Mouse (Mus musculus): ENCODE data around the gene Lcn2.

DNA sequence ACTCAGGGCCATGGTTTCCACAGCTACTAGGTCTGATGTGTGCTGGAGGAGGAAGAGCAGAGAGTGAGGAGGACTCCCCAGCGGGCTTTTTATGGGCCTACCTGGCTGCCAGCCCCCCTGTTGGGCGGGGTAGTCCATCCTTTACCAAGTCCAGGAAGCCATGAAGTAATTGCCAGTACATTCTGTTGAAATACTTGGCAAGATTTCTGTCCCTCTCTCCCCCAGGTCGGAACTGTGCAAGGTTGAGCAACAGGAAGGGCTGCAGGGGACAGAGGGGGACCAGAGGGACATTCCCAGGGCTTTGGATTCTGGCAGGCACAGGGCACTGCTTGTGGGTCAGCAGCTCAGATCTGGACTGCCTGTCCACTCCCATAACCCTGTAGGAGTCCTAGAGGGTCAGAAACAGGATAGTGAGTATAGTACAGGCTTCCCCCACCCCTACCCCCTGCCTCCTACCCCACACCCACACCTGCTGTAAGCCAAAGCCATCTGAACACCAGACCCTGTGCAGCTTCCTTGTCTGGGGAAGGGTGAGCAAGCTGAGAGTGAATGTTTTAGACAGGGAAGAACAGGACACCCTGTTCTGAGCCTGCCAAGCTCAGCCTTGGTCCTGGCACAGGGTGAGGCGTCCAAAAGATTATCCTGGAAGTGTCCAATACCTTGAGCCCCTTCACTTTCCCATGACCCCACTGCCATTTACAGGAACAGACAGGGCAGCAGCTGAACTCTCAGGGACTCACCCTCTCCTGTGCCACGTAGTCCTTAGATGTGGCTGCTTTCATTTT is at the start of gene Lcn2:
- no peak for TF ChIP-seq CHD2 (IDR thresholded peaks at IDR 0.05; ENCODE audit: low read length)
- TF ChIP-seq CTCF (conservative IDR thresholded peaks at IDR 0.05 in 1 of 2, IDR thresholded peaks at IDR 0.05 in 1 of 2; ENCODE audit: low read depth in 2 of 2, low read length in 2 of 2): no peak
- TF ChIP-seq E2F4 (IDR thresholded peaks at IDR 0.05; ENCODE audit: insufficient replicate concordance, low read depth, low read length): no peak
- no peak for TF ChIP-seq ZNF384 (IDR thresholded peaks at IDR 0.05; ENCODE audit: low read depth, low read length)
- no peak for TF ChIP-seq SMC3 (IDR thresholded peaks at IDR 0.05; ENCODE audit: low read depth, low read length)
- TF ChIP-seq BHLHE40 (IDR thresholded peaks at IDR 0.05; ENCODE audit: low read depth, low read length): no peak
- no peak for TF ChIP-seq HCFC1 (IDR thresholded peaks at IDR 0.05; ENCODE audit: low read depth, low read length)
- no peak for TF ChIP-seq NELFE (IDR thresholded peaks at IDR 0.05; ENCODE audit: low read depth, low read length)
- TF ChIP-seq TBP (conservative IDR thresholded peaks at IDR 0.05; ENCODE audit: low read depth, low read length): no peak
- TF ChIP-seq EP300 (IDR thresholded peaks at IDR 0.05; ENCODE audit: low read length): no peak
- TF ChIP-seq POLR2AphosphoS2 (IDR thresholded peaks at IDR 0.05; ENCODE audit: low read depth, low read length): no peak
- no peak for TF ChIP-seq GABPA (IDR thresholded peaks at IDR 0.05; ENCODE audit: insufficient replicate concordance, low read depth, low read length)
